Mouse (Mus musculus) MEL (cell line): ENCODE data around the gene Batf2. TPM values are rescaled to one million over a fixed set of nuclear protein-coding genes. Genes with fewer than 3 reads are reported as not detected.

ENCODE experiments used
- DNase-seq: peaks from one replicate; pipeline ENCODE4 v3.0.0; 2011; ENCODE audit warnings: low read depth, low spot score
- H3K27ac ChIP-seq: 2 replicates; pipeline ENCODE4 v1.5.1; 2012; ENCODE audit warnings: low read depth, mild to moderate bottlenecking, control low read depth, low read length, moderate library complexity; ENCODE audit not compliant: control insufficient read depth
- H3K27me3 ChIP-seq, 2 experiments: fragments of 150-350 bp in 1 of 2; sonication (generic) in 1 of 2; 2 replicates each; pipeline ENCODE4 v1.6.1; 2012; ENCODE audit warnings: low read length in 2 of 2, mild to moderate bottlenecking in 2 of 2, improper control_type of control experiment in 1 of 2, moderate library complexity in 1 of 2; ENCODE audit not compliant: insufficient read depth in 2 of 2, control insufficient read depth in 1 of 2
- H3K36me3 ChIP-seq, 2 experiments: 2 replicates each; pipeline ENCODE4 v1.6.1; 2012 to 2014; ENCODE audit warnings: low read length in 2 of 2, improper control_type of control experiment in 1 of 2, inconsistent platforms in 1 of 2, mild to moderate bottlenecking in 1 of 2; ENCODE audit not compliant: insufficient read depth in 2 of 2, control insufficient read depth in 1 of 2
- H3K4me1 ChIP-seq, 2 experiments: fragments of 150-350 bp in 1 of 2; sonication (generic) in 1 of 2; 2 replicates each; pipeline ENCODE4 v1.6.1; 2012; ENCODE audit warnings: low read length in 2 of 2, improper control_type of control experiment in 1 of 2, mild to moderate bottlenecking in 1 of 2; ENCODE audit not compliant: insufficient read depth in 2 of 2, control insufficient read depth in 1 of 2
- H3K4me3 ChIP-seq, 2 experiments: fragments of 150-350 bp in 1 of 2; sonication (generic) in 1 of 2; 2 replicates each; pipeline ENCODE4 v1.5.1; 2012; ENCODE audit warnings: low read depth in 2 of 2, low read length in 2 of 2, mild to moderate bottlenecking in 2 of 2, moderate library complexity in 2 of 2, control low read depth in 1 of 2, improper control_type of control experiment in 1 of 2; ENCODE audit not compliant: control insufficient read depth in 1 of 2, insufficient read depth in 1 of 2
- H3K79me2 ChIP-seq: 2 replicates; pipeline ENCODE4 v1.6.1; 2012; ENCODE audit warnings: mild to moderate bottlenecking, low read length, moderate library complexity; ENCODE audit not compliant: control insufficient read depth, poor library complexity, insufficient read depth
- H3K9ac ChIP-seq: 2 replicates; pipeline ENCODE4 v1.6.1; 2012; ENCODE audit warnings: low read depth, mild to moderate bottlenecking, control low read depth, low read length, moderate library complexity; ENCODE audit not compliant: control insufficient read depth, poor library complexity, severe bottlenecking
- H3K9me3 ChIP-seq: fragments of 150-350 bp; sonication (generic); replicated peaks from 2 replicates; pipeline ENCODE4 v1.6.1; 2012; ENCODE audit warnings: mild to moderate bottlenecking, low read length, improper control_type of control experiment, moderate library complexity; ENCODE audit not compliant: insufficient read depth
- GABPA ChIP-seq: IDR thresholded peaks from 2 replicates; pipeline ENCODE4 v1.6.1; 2012; ENCODE audit warnings: low read depth, mild to moderate bottlenecking, inconsistent platforms, low read length, improper control_type of control experiment, moderate library complexity
- GATA1 ChIP-seq: IDR thresholded peaks from 2 replicates; pipeline ENCODE4 v1.6.1; 2011; ENCODE audit warnings: low read depth, low read length, improper control_type of control experiment
- JUND ChIP-seq: IDR thresholded peaks from 2 replicates; pipeline ENCODE4 v1.6.1; 2011; ENCODE audit warnings: low read depth, mild to moderate bottlenecking, improper control_type of control experiment, low read length
- MAFK ChIP-seq: IDR thresholded peaks from 2 replicates; pipeline ENCODE4 v1.6.1; 2011; ENCODE audit warnings: low read depth, mild to moderate bottlenecking, low read length, improper control_type of control experiment, borderline replicate concordance
- MAX ChIP-seq: IDR thresholded peaks from 2 replicates; pipeline ENCODE4 v1.6.1; 2011; ENCODE audit warnings: low read length, improper control_type of control experiment
- MAZ ChIP-seq: IDR thresholded peaks from 2 replicates; pipeline ENCODE4 v1.6.1; 2012; ENCODE audit warnings: low read depth, mild to moderate bottlenecking, inconsistent platforms, low read length, improper control_type of control experiment
- MYB ChIP-seq: IDR thresholded peaks from 2 replicates; pipeline ENCODE4 v1.6.1; 2011; ENCODE audit warnings: mild to moderate bottlenecking, low read depth, low read length, improper control_type of control experiment
- POLR2A ChIP-seq, 2 experiments: IDR thresholded peaks; 2 replicates each; pipeline ENCODE4 v1.6.1; 2011 to 2012; ENCODE audit warnings: low read length in 2 of 2, mild to moderate bottlenecking in 2 of 2, control low read depth in 1 of 2, improper control_type of control experiment in 1 of 2, low read depth in 1 of 2, moderate library complexity in 1 of 2; ENCODE audit not compliant: control insufficient read depth in 1 of 2, insufficient read depth in 1 of 2, poor library complexity in 1 of 2
- TCF12 ChIP-seq: IDR thresholded peaks from 2 replicates; pipeline ENCODE4 v1.6.1; 2014; ENCODE audit warnings: low read depth, mild to moderate bottlenecking, inconsistent platforms, low read length, improper control_type of control experiment, moderate library complexity
- ZKSCAN1 ChIP-seq: IDR thresholded peaks from 2 replicates; pipeline ENCODE4 v1.6.1; 2012; ENCODE audit warnings: low read depth, mild to moderate bottlenecking, inconsistent platforms, low read length, improper control_type of control experiment, moderate library complexity
- polyA plus RNA-seq, 2 experiments: library from polyadenylated mRNA; stranded (reverse) in 1 of 2; unstranded in 1 of 2; fragments of >175 nt in 1 of 2; fragments of >200 nt in 1 of 2; gene quantifications; 2 replicates each; pipeline versions ENCODE4 v1.2.1 to v1.2.4; 2012; ENCODE audit warnings: low replicate concordance in 2 of 2, low read depth in 1 of 2; ENCODE audit not compliant: insufficient read length in 2 of 2, insufficient read depth in 1 of 2, missing spikeins in 1 of 2
- total RNA-seq: library from RNA; depleted of rRNA; stranded (reverse); fragments of 300-350 nt; gene quantifications from 2 replicates; pipeline ENCODE4 v1.2.3, GENCODE M21; 2012

Gene Batf2
- total and polyA plus RNA-seq, 3 experiments: 0.19 to 0.60 TPM; not detected in 1

DNA sequence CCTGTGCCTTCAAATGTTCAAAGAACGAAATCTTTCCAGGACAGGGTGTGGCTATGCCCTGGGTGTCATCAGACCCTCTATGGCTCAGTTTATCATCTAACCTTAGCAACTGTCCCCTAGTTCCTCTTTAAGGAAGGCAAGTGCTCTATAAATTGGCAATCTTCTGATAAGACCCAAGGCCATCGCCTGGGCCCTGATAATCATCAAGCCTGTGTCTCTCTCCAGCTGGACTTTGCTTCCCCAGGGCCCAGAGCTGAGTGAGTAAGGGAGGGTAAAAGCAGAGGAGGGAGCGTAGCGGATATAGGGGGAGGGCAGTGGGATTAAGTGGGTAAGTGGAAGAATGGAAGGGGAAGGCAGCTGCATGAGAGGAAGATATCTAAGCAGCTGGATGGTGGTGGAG, 36.3 kb upstream of the Batf2 start (continued):
- no peak; the same call in 1 of the 2 replicates for TF ChIP-seq GABPA
- no peak for TF ChIP-seq ZKSCAN1

DNA sequence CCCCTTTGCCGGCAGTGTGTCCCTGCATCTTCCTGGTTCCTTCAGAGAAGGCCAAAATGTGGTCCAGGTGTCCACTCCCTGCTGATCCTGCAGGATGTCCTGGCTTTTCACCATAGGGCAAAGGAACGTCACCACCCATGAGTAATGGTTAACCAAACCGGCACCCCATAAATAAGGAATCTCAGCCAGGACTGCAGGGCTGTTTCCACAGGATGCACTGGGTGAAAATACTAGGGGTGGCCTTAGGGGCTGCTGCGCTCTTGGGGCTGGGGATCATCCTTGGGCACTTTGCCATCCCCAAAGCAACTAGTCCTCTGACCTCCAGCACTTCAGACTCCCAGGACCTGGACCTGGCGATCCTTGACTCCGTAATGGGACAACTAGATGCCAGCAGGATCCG, 35.2 kb upstream of the Batf2 start, which contains the start of gene Naaladl1:
TSS of gene Naaladl1 (plus strand) at position 197 of the 400 bp plus-strand sequence.
- 0 out of 2 replicates have a peak within 1 kb of the TSS, but pooled peaks have one; percentile 4 for H3K9ac ChIP-seq
- peak within 1 kb of the TSS; percentile 82 for H3K27ac ChIP-seq
- H3K9me3 ChIP-seq: no peaks in the 10 kb centered on the region
- H3K79me2 ChIP-seq: no peaks in the 10 kb centered on the region
- H3K4me1 ChIP-seq: peaks cover 24 to 33% of the 10 kb centered on the region in 2 experiments
- H3K36me3 ChIP-seq: peaks cover 0 to 32% of the 10 kb centered on the region in 2 experiments; a peak in 2 of 4 replicates
- DNase-seq: no peak
- H3K27me3 ChIP-seq: no peaks in the 10 kb centered on the region
- H3K4me3 ChIP-seq: no peak within 1 kb of the TSS
- TF ChIP-seq POLR2A (IDR thresholded peaks at IDR 0.05; ENCODE audit: control insufficient read depth in 1 of 2, insufficient read depth in 1 of 2, low read depth in 1 of 2, low read length in 2 of 2, poor library complexity in 1 of 2): no peak

DNA sequence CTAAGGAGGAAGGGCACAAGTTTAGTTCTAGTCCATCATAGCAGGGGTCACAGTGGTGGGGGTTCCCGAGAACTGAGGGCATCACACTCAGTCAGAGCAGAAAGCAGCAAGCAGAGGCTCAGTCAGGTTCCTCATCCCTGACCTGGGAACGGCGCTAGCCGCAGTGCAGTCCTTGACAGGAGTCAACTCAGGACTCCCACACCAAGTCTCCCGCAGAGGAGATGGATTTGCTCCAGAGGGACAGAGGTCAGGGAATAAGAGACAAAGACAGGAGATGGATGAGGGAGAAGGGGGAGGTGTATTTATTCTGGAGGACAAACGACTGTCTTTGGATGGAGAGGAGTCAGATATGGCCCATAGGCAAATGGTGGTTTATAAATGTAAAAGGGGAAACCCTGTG, 27.7 kb upstream of the Batf2 start:
- no peak for TF ChIP-seq JUND
- TF ChIP-seq MAX: no peak
- no peak for TF ChIP-seq GABPA
- TF ChIP-seq TCF12: no peak
- TF ChIP-seq MAZ: no peak
- TF ChIP-seq, all 39 proteins: peak for 0
- H3K9ac ChIP-seq: no peak overlapping the region
- no peak overlapping the region for H3K4me3 ChIP-seq
- no peaks in the 10 kb centered on the region for H3K27me3 ChIP-seq
- no peak overlapping the region for H3K27ac ChIP-seq
- peaks cover 2 to 10% of the 10 kb centered on the region in 2 experiments; a peak in 2 of 4 replicates for H3K4me1 ChIP-seq
- peaks cover 0 to 10% of the 10 kb centered on the region in 2 experiments; a peak in 2 of 4 replicates for H3K36me3 ChIP-seq
- DNase-seq: no peak
- H3K9me3 ChIP-seq: no peaks in the 10 kb centered on the region
- peaks cover 20% of the 10 kb centered on the region for H3K79me2 ChIP-seq

DNA sequence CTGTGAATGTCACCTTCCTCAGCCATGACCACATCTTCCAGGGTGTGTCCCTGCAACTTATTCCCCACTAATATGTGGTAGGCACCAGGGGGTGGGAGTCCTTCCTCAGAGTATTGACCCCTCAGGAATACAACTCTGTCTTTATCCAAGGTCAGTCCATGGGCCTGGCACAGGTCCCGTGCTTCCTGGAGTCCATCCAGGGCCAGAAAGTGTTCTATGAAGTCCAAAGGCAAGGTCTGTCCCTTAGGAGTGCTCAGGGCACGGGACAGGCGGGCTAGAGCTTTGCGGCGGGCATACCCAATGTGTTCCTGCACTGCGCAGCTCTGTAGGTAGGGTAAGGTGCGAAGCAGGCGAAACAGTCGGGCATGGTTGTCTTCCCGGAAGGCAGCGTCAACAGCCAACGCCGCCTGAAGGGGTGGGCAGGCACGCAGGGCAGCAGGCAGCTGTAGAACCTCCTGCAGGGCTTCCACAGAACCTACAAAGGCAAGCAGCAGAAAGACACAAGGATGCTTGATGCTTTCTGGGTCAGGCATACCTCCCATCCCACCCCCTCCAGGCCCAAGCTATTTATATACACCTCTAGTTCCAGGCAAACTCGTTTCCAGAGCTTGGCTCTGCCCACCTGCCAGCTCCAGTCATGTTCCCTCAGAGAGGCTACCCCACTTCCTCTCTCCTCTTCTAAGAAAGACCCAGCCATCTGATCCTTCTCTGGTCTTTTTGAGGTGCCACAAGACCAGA, 24.5 kb upstream of the Batf2 start:
- peaks cover 0 to 10% of the 10 kb centered on the region in 2 experiments; a peak in 2 of 4 replicates for H3K36me3 ChIP-seq
- peak overlapping the region; percentile 88 for H3K9ac ChIP-seq
- H3K4me3 ChIP-seq: peak overlapping the region; percentile 74 to 91; a peak in 1 of 4 replicates
- TF ChIP-seq MAFK (no peak), GATA1 (no peak), MAZ (no peak), MYB (no peak)
- H3K27me3 ChIP-seq: no peaks in the 10 kb centered on the region
- H3K79me2 ChIP-seq: peaks cover 22% of the 10 kb centered on the region
- no peak for DNase-seq
- no peak overlapping the region for H3K27ac ChIP-seq
- no peaks in the 10 kb centered on the region for H3K9me3 ChIP-seq
- peaks cover 2 to 10% of the 10 kb centered on the region in 2 experiments; a peak in 2 of 4 replicates for H3K4me1 ChIP-seq
